Mouse (Mus musculus): ENCODE results near the gene Gm20458. TPM values are rescaled to one million over a fixed set of nuclear protein-coding genes. Genes with fewer than 3 reads are reported as not detected.

The Gm20458 gene
- total RNA-seq, 2 experiments from 2014 or later: 6.2 to 6.9 TPM

- H3K4me3 ChIP-seq: peak overlapping the region; percentile 17; the same call in 1 of the 2 replicates
- DNase-seq (ENCODE audit: low spot score in 2 of 2): no peak
- peak overlapping the region; percentile 89 for H3K27ac ChIP-seq
- no peak for TF ChIP-seq CTCF (conservative IDR thresholded peaks at IDR 0.05)
Measured at GRCm38 (mm10) chr2:164437710-164438109, 23.1 kb upstream of the Gm20458 start.

DNA sequence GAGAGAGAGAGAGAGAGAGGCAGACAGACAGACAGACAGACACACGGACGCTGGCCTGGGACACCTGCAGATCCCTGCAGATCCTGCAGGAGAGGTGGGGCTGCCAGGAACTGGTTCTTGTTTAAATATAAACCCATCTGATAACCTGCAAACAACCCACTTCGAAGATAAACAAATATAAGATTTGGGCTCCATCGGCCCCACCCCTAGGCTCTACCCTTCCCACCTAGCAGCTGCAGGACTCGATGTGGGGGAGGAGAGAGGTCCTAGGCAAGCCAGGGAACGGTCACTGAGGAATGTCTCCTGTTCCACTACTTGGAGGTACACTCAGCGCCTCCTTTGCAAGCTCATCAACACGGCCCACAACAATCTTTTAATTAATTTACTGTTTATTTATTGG, 22.5 kb upstream of the Gm20458 start:
- peak overlapping the region; percentile 20; the same call in 1 of the 2 replicates for H3K4me3 ChIP-seq
- TF ChIP-seq CTCF (conservative IDR thresholded peaks at IDR 0.05): no peak
- peak overlapping the region; percentile 81 for H3K27ac ChIP-seq
- no peak for DNase-seq (ENCODE audit: low spot score in 2 of 2)

GRCm38 (mm10) chr2:164439001-164439421, 21.8 kb upstream of the Gm20458 start:
- peak; percentile 17 to 64 for DNase-seq (ENCODE audit: low spot score in 2 of 2)
- Histone ChIP-seq H3K4me3 (peak overlapping the region; percentile 17; the same call in 1 of the 2 replicates), H3K27ac (peak overlapping the region; percentile 81)
- no peak for TF ChIP-seq CTCF (conservative IDR thresholded peaks at IDR 0.05)

DNA sequence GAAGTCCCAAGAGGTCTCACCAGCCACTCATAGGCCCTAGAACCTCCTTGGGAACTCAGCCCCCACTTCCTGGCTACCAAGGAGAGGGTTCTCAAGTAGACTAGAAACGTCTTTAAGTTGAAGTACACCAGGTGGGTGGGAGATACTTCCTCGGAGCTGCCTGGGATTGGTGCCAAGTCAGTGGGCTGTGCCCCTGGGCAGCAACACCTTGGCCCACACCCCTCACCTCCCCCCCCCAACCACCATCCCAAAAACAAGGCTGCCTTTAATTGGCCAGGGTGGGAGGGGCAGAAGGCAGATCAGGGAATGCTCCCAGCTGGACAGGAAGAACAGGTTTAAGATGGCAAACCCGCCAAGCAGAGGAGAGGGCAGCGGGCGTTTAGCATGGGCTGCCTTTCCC, 20.5 kb upstream of the Gm20458 start:
- no peak for DNase-seq (ENCODE audit: low spot score in 2 of 2)
- H3K27ac ChIP-seq: peak overlapping the region; percentile 81
- peak overlapping the region; percentile 51 for H3K4me3 ChIP-seq
- TF ChIP-seq CTCF (conservative IDR thresholded peaks at IDR 0.05): no peak

GRCm38 (mm10) chr2:164441155-164441554, 19.6 kb upstream of the Gm20458 start:
- H3K27ac ChIP-seq: peak overlapping the region; percentile 81
- peak overlapping the region; percentile 51 for H3K4me3 ChIP-seq
- no peak for DNase-seq (ENCODE audit: low spot score in 2 of 2)
- no peak for TF ChIP-seq CTCF (conservative IDR thresholded peaks at IDR 0.05)

DNA sequence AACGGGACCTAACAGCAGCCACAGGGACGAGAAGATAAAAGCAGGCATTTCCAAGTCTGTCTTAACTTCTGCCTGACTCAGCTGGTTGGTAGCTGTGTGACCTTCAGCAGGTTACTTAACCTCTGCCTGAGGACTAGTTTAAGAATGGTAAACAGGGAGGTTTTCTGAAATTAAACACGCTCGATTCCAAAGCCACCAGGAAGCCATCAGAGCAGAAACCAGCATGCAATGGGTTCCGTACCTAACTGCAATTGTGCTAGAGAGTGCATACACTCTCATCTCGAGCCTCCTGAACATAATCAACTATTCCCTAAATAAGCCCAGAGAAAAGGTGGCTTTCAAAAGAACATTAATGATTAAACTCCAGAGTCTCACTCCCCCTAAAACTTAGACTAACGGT, 19.0 kb upstream of the Gm20458 start:
- DNase-seq (ENCODE audit: low spot score in 2 of 2): no peak
- Histone ChIP-seq H3K27ac (peak overlapping the region; percentile 81), H3K4me3 (peak overlapping the region; percentile 51)
- no peak for TF ChIP-seq CTCF (conservative IDR thresholded peaks at IDR 0.05)

- no peak for TF ChIP-seq CTCF (conservative IDR thresholded peaks at IDR 0.05)
- H3K4me3 ChIP-seq: peak overlapping the region; percentile 51
- DNase-seq (ENCODE audit: low spot score in 2 of 2): no peak
- peak overlapping the region; percentile 81 for H3K27ac ChIP-seq
Measured at GRCm38 (mm10) chr2:164442315-164443050, 18.3 kb upstream of the Gm20458 start.

- peak overlapping the region; percentile 81 for H3K27ac ChIP-seq
- peak; percentile 53 for TF ChIP-seq CTCF (conservative IDR thresholded peaks at IDR 0.05)
- peak overlapping the region; percentile 51 for H3K4me3 ChIP-seq
- peak; percentile 55 to 64 for DNase-seq (ENCODE audit: low spot score in 2 of 2)
Measured at GRCm38 (mm10) chr2:164443051-164443437, 17.7 kb upstream of the Gm20458 start.

- DNase-seq (ENCODE audit: low spot score in 2 of 2): no peak
- H3K4me3 ChIP-seq: peak within 1 kb of the TSS; percentile 51
- H3K27ac ChIP-seq: peak within 1 kb of the TSS; percentile 81
- no peak for TF ChIP-seq CTCF (conservative IDR thresholded peaks at IDR 0.05)
Measured at GRCm38 (mm10) chr2:164443460-164444000, 17.2 kb upstream of the Gm20458 start, which contains the start of gene Sdc4. Gene Sdc4 (minus strand): TSS chr2:164443887.

DNA sequence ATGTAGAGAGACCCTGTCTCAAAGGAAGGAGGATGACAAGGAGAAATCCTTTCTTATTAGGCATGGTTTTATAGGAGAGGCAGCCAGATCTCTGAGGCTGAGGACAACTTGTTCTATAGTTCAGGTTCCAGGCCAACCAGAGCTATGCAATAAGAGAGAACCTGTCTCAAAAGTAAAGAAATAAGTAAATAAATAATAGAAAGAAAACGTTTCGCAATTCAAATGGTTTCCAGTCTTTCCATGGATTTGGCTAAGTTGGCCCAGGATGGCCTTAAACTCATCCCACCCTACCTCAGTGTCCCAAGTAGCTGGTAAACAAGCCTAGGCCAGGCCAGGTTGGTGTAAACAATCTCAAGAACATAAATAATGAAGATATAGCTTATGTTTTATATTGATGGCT, 16.1 kb upstream of the Gm20458 start:
- DNase-seq (ENCODE audit: low spot score in 2 of 2): no peak
- Histone ChIP-seq H3K27ac (no peak overlapping the region), H3K4me3 (no peak overlapping the region)
- no peak for TF ChIP-seq CTCF (conservative IDR thresholded peaks at IDR 0.05)

DNA sequence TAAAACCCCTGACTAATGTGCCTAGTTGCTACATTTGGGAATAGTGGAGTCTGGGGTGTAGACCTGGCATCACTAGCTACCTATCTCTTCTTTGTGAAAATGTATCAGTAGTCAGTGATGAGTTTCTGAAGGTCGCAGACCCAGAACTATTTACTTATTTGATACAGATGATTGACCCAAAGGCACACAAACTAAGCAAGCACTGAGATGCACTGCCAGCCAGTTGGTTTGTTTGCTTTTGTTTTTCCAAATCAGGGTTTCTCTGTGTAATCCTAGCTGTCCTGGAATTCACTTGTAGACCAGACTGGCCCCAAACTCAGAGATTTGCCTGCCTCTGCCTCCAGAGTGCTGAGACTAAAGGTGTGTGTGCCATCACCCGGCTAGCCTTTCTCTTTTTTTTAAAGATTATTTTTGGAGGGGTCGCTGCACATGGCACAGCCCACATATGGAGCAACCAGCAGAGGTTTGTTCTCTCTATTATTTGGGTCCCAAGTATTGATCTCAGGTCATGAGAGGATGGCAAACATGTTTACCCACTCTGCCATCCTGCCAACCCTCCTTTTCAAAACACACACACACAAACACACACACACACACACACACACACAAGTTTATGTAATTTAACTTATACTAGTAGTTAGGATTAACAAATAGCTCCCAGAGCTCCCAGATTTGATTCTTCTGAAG, 15.2 kb upstream of the Gm20458 start:
- Histone ChIP-seq H3K4me3 (no peak overlapping the region), H3K27ac (no peak overlapping the region)
- TF ChIP-seq CTCF (conservative IDR thresholded peaks at IDR 0.05): no peak
- no peak for DNase-seq (ENCODE audit: low spot score in 2 of 2)

GRCm38 (mm10) chr2:164446086-164446469, 14.7 kb upstream of the Gm20458 start:
- TF ChIP-seq CTCF (conservative IDR thresholded peaks at IDR 0.05): no peak
- Histone ChIP-seq H3K4me3 (no peak overlapping the region), H3K27ac (no peak overlapping the region)
- no peak for DNase-seq (ENCODE audit: low spot score in 2 of 2)

GRCm38 (mm10) chr2:164448140-164448539, 12.6 kb upstream of the Gm20458 start:
- H3K27ac ChIP-seq: no peak overlapping the region

More at GRCm38 (mm10) chr2:164448140-164448539, 12.6 kb upstream of the Gm20458 start:
- H3K4me3 ChIP-seq: no peak overlapping the region
- no peak for TF ChIP-seq CTCF (conservative IDR thresholded peaks at IDR 0.05)
- no peak for DNase-seq (ENCODE audit: low spot score in 2 of 2)

Measured in layer of hippocampus, adult 2 months (tissue).